Mouse (Mus musculus) thymus, postnatal 14 days (tissue): ENCODE results near the gene Ankrd27.

Source experiments
- DNase-seq: peaks from one replicate; pipeline ENCODE4 v3.0.0; 2021

Ankrd27 gene

GRCm38 (mm10) chr7:35646317-35647081, 60.5 kb downstream of the Ankrd27 start:
- peak; percentile 73 for DNase-seq

GRCm38 (mm10) chr7:35647101-35647698, 61.2 kb downstream of the Ankrd27 start, which contains the start of gene Pdcd5:
Gene Pdcd5, minus strand, starts transcription at chr7:35647521.
- DNase-seq, result peak; percentile 98

GRCm38 (mm10) chr7:35648239-35649069, 62.4 kb downstream of the Ankrd27 start:
- DNase-seq, result no peak

- DNase-seq, result peak; percentile 29
These were observed 63.0 kb downstream of the Ankrd27 start for GRCm38 (mm10) chr7:35649071-35649470.

- no peak for DNase-seq
These were observed 64.8 kb downstream of the Ankrd27 start for GRCm38 (mm10) chr7:35650716-35651410.

GRCm38 (mm10) chr7:35651583-35652270, 65.7 kb downstream of the Ankrd27 start:
- no peak for DNase-seq

GRCm38 (mm10) chr7:35657829-35658228, 71.8 kb downstream of the Ankrd27 start:
- DNase-seq, result no peak

GRCm38 (mm10) chr7:35659173-35659572, 73.1 kb downstream of the Ankrd27 start:
- DNase-seq, result peak; percentile 61

GRCm38 (mm10) chr7:35663790-35664376, 77.8 kb downstream of the Ankrd27 start:
- DNase-seq, result no peak

- no peak for DNase-seq
These were observed 82.3 kb downstream of the Ankrd27 start for GRCm38 (mm10) chr7:35668066-35669041.

- DNase-seq, result no peak
These were observed 92.9 kb downstream of the Ankrd27 start for GRCm38 (mm10) chr7:35678976-35679375.

- peak; percentile 26 for DNase-seq
These were observed 95.5 kb downstream of the Ankrd27 start for GRCm38 (mm10) chr7:35681559-35681958.

- DNase-seq, result no peak
These were observed 97.5 kb downstream of the Ankrd27 start for GRCm38 (mm10) chr7:35683409-35684122.

GRCm38 (mm10) chr7:35686216-35686615, 100.2 kb downstream of the Ankrd27 start:
- no peak for DNase-seq

- peak; percentile 54 for DNase-seq
These were observed 100.7 kb downstream of the Ankrd27 start for GRCm38 (mm10) chr7:35686756-35687155.

- no peak for DNase-seq
These were observed 101.2 kb downstream of the Ankrd27 start for GRCm38 (mm10) chr7:35687229-35687628.

GRCm38 (mm10) chr7:35688276-35688675, 102.2 kb downstream of the Ankrd27 start:
- DNase-seq, result no peak
